Mouse (Mus musculus) cerebellum, adult 9-11 months (tissue): ENCODE data around the gene Zic5.

ENCODE experiments used
- DNase-seq: peaks from one replicate; pipeline ENCODE4 v3.0.0; 2022

Zic5 gene

GRCm38 (mm10) chr14:122464763-122465741 is at the start of gene Zic5:
Zic5 (minus strand) TSS chr14:122465677.
- peak; percentile 93 for DNase-seq

- DNase-seq: no peak
Measured at GRCm38 (mm10) chr14:122513511-122514036, 48.1 kb upstream of the Zic5 start.

GRCm38 (mm10) chr14:122511519-122511918 is 46.0 kb upstream of the Zic5 start:
- DNase-seq: no peak

GRCm38 (mm10) chr14:122509058-122509457 is 43.6 kb upstream of the Zic5 start:
- DNase-seq: no peak

- no peak for DNase-seq
Measured at GRCm38 (mm10) chr14:122492015-122492414, 26.5 kb upstream of the Zic5 start.

GRCm38 (mm10) chr14:122491521-122491920 is 26.0 kb upstream of the Zic5 start:
- DNase-seq: peak; percentile 13

GRCm38 (mm10) chr14:122490441-122491328 is 25.2 kb upstream of the Zic5 start, which contains the start of gene Gm10837:
Gm10837 (plus strand) TSS chr14:122490586.
- peak; percentile 77 for DNase-seq

- DNase-seq: peak; percentile 55
Measured at GRCm38 (mm10) chr14:122489686-122490414, 24.4 kb upstream of the Zic5 start.

GRCm38 (mm10) chr14:122489041-122489440 is 23.6 kb upstream of the Zic5 start:
- DNase-seq: peak; percentile 35

- DNase-seq: peak; percentile 34
Measured at GRCm38 (mm10) chr14:122487366-122487765, 21.9 kb upstream of the Zic5 start.

- DNase-seq: peak; percentile 6
Measured at GRCm38 (mm10) chr14:122486611-122487010, 21.1 kb upstream of the Zic5 start.

GRCm38 (mm10) chr14:122485635-122486181 is 20.2 kb upstream of the Zic5 start:
- DNase-seq: peak; percentile 45

- peak; percentile 74 for DNase-seq
Measured at GRCm38 (mm10) chr14:122484844-122485551, 19.5 kb upstream of the Zic5 start.

GRCm38 (mm10) chr14:122484458-122484843 is 19.0 kb upstream of the Zic5 start:
- no peak for DNase-seq

- peak; percentile 91 for DNase-seq
Measured at GRCm38 (mm10) chr14:122483556-122484421, 18.3 kb upstream of the Zic5 start.

GRCm38 (mm10) chr14:122483024-122483385 is 17.5 kb upstream of the Zic5 start:
- no peak for DNase-seq

- DNase-seq: peak; percentile 65
Measured at GRCm38 (mm10) chr14:122482081-122483023, 16.9 kb upstream of the Zic5 start.

GRCm38 (mm10) chr14:122481181-122481580 is 15.7 kb upstream of the Zic5 start:
- DNase-seq: peak; percentile 69

GRCm38 (mm10) chr14:122480355-122480754 is 14.9 kb upstream of the Zic5 start:
- DNase-seq: peak; percentile 31
